Mouse (Mus musculus): Measurements from ENCODE around the gene Krit1.
"Not testable (repeated sequence)": the region's sequence is repeated elsewhere in the genome, so short reads cannot be mapped to it uniquely, and the experiment has no call there.

The Krit1 gene

GRCm38 (mm10) chr5:3802433-3803291, at the start of gene Krit1, which contains the start of gene Ankib1:
Gene Krit1, plus strand, starts transcription at chr5:3803184.
Gene Ankib1, minus strand, starts transcription at chr5:3802925.
- peak; percentile 81 to 86 for DNase-seq (ENCODE audit: low spot score in 2 of 2)

GRCm38 (mm10) chr5:3771512-3771911, 31.5 kb upstream of the Krit1 start:
- no peak for DNase-seq (ENCODE audit: low spot score in 2 of 2)

GRCm38 (mm10) chr5:3772017-3772416, 31.0 kb upstream of the Krit1 start:
- DNase-seq (ENCODE audit: low spot score in 2 of 2) = no peak

- DNase-seq (ENCODE audit: low spot score in 2 of 2) = no peak
Observed at GRCm38 (mm10) chr5:3782670-3783069, 20.3 kb upstream of the Krit1 start.

- no peak for DNase-seq (ENCODE audit: low spot score in 2 of 2)
Observed at GRCm38 (mm10) chr5:3783947-3784681, 18.9 kb upstream of the Krit1 start.

DNA sequence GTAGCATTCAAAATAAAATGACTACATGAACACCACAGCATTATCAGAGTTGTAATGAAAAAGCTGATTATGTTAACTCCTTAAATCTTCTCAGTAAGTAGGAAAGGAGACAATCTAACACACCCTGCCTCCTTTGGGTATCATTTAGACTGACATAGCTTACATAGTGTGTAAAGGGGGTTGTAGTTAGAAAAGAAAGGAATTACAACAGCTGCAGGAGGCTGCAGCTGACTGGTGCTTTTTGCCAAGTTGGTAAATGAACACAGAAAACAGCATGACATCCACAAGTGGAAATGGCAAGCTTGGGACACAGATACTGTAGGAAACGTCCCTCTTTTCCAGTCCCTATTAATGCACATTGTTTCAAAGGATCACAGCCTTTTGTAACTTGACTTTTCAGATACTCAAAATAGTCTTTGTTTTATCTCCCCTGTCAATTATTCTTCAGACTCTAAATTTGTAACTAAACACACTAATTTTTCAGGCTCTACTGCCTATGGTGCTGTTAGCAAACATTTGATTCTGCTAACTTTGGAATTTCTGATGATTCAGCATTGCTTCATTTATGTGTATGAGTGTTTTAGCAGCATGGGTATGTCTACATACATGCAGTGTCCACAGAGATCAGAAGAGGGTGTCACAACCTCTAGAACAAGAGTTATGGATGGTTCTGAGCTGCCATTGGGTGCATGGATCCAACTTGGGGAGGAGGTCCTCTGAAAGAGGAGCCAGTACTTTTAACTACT, 18.1 kb upstream of the Krit1 start:
- DNase-seq (ENCODE audit: low spot score in 2 of 2) = no peak

GRCm38 (mm10) chr5:3787548-3787947, 15.4 kb upstream of the Krit1 start:
- DNase-seq (ENCODE audit: low spot score in 2 of 2) = no peak

DNA sequence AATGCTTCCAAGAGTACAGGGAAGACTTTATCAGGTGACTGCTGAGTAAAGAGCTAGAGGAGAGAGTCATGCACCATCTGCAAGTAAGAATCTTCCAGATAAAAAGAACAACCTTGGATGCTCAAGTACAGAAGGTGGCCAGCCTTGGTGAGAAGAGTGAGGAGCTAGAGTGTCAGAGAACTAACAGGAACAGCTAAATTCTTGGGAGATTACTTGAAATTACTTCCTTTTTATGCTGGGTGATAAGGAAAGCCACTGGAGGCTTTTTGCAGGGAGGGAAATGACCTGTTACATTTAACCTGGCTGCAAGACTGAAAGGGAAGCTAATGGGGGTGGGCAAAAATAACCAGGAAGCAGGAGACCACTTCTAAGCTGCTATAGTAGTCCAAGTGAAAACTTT, 11.9 kb upstream of the Krit1 start:
- no peak for DNase-seq (ENCODE audit: low spot score in 2 of 2)

DNA sequence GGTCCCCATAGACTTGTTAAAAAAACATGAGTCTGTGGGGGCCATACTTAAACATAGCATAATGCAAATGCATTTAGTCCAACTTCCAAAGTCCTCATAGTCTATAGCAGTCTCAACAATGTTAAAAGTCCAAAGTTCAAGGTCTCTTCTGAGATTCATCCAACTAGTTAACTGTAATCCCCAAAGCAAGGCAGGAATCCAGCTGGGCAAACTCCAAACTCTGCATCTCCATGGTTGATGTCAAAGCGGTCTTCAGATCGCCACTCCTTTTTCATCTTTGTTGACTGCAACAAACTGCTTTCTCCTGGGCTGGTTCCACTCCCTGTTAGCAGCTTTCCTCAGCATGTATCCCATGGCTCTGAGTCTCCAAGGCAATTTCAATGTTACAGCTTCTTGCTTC, 5.9 kb upstream of the Krit1 start:
- DNase-seq (ENCODE audit: low spot score in 2 of 2) = not testable (repeated sequence)

DNA sequence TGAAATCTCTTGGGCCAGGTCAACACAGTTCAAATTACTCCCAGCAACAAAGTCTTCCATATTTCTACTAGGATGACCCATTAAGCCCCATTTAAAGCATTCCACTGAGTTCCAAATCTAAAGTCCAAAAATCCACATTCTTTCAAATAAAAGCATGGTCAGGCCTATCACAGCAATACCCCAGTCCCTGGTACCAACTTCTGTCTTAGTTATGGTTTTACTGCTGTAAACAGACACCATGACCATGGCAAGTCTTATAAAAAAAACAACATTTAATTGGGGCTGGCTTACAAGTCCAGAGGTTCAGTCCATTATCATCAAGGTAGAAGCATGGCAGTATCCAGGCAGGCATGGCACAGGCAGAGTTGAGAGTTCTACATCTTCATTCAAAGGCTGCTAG, 4.3 kb upstream of the Krit1 start:
- not testable (repeated sequence) for DNase-seq (ENCODE audit: low spot score in 2 of 2)

GRCm38 (mm10) chr5:3800041-3800440, 2.9 kb upstream of the Krit1 start:
- DNase-seq (ENCODE audit: low spot score in 2 of 2) = no peak

GRCm38 (mm10) chr5:3800881-3801280, 2.1 kb upstream of the Krit1 start:
- no peak for DNase-seq (ENCODE audit: low spot score in 2 of 2)

- no peak for DNase-seq (ENCODE audit: low spot score in 2 of 2)
Observed at GRCm38 (mm10) chr5:3801672-3802432, 1.1 kb upstream of the Krit1 start.

GRCm38 (mm10) chr5:3803292-3804165, 545 bp downstream of the Krit1 start:
- peak in 1 of 2 experiments; percentile 21 for DNase-seq (ENCODE audit: low spot score in 2 of 2)

GRCm38 (mm10) chr5:3808472-3808871, 5.5 kb downstream of the Krit1 start:
- no peak for DNase-seq (ENCODE audit: low spot score in 2 of 2)

GRCm38 (mm10) chr5:3834107-3834506, 31.1 kb downstream of the Krit1 start:
- DNase-seq (ENCODE audit: low spot score in 2 of 2) = no peak

GRCm38 (mm10) chr5:3845026-3845425, 42.0 kb downstream of the Krit1 start, which contains the start of gene Lrrd1:
Gene Lrrd1, plus strand, starts transcription at chr5:3845173.
- no peak for DNase-seq (ENCODE audit: low spot score in 2 of 2)

DNA sequence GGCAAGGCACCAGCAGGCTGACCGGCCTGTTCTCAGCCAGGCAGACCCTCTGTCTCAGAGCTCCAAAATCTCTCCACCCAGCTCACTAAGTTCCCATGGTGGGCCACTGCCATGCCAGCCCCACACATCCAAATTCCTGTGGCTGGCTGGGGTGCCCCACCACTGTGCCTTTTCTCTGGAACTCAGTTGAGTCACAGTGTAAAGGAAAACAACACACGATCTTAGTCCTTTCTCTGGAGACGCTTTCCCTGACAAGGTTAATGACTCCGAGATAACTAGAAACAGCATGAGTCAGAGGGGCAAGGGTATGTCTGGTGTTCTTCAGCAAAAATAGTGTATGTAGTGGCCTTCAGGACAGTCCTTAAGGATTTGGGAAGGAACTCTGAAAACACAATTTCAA, 67.2 kb downstream of the Krit1 start:
- no peak for DNase-seq (ENCODE audit: low spot score in 2 of 2)

- no peak for DNase-seq (ENCODE audit: low spot score in 2 of 2)
Observed at GRCm38 (mm10) chr5:3872348-3872747, 69.4 kb downstream of the Krit1 start.

DNA sequence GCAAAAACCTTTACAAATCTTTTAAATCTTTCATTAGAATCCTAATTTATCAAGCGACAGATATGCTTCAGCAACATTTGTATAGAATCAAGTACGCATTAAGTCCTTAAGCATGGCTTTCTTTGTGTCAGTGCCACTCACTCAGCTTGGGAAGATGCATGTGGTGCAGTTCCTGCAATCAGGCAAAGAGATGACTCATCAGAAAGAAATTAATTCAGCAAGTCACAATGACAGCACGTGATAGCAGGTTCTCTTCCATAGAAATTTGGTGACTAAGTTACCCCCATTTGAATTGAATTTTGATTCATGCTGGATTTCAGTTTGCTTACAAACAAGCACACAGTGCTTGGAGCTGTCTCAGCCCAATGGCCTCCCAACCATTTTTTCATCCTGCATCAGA, 70.5 kb downstream of the Krit1 start:
- DNase-seq (ENCODE audit: low spot score in 2 of 2) = no peak
